Mouse (Mus musculus) embryonic facial prominence, embryonic 14.5 days (tissue): Measurements from ENCODE around the gene Gm20388. TPM values are rescaled to one million over a fixed set of nuclear protein-coding genes. Genes with fewer than 3 reads are reported as not detected.

Experiments
- ATAC-seq: fragments of 200-750 bp; cut with Nextera tagmentation; 2 replicates; pipeline ENCODE4 v1.8.0; 2017; ENCODE audit warnings: low read depth, moderate number of reproducible peaks, moderate TSS enrichment
- DNase-seq: peaks from one replicate; pipeline ENCODE4 v3.0.0-alpha.2; 2015; ENCODE audit warnings: low spot score
- H3K27ac ChIP-seq: fragments of 300-500 bp; sonication (generic); replicated peaks from 2 replicates; pipeline ENCODE4 v1.5.1; 2014; ENCODE audit warnings: low read depth, mild to moderate bottlenecking, low read length, moderate library complexity
- H3K27me3 ChIP-seq: fragments of 300-500 bp; sonication (generic); replicated peaks from 2 replicates; pipeline ENCODE4 v1.6.1; 2014; ENCODE audit warnings: low read length; ENCODE audit not compliant: control insufficient read depth, insufficient read depth
- H3K36me3 ChIP-seq: fragments of 300-500 bp; sonication (generic); 2 replicates; pipeline ENCODE4 v1.6.1; 2014; ENCODE audit warnings: low read length, mixed read lengths; ENCODE audit not compliant: control insufficient read depth, insufficient read depth
- H3K4me1 ChIP-seq: fragments of 300-500 bp; sonication (generic); 2 replicates; pipeline ENCODE4 v1.6.1; 2014; ENCODE audit warnings: antibody characterized with exemption, low read length; ENCODE audit not compliant: control insufficient read depth, insufficient read depth
- H3K4me2 ChIP-seq: fragments of 300-500 bp; sonication (generic); 2 replicates; pipeline ENCODE4 v1.6.1; 2014; ENCODE audit warnings: low read depth, mild to moderate bottlenecking, low read length, moderate library complexity, mixed read lengths
- H3K4me3 ChIP-seq: fragments of 300-500 bp; sonication (generic); 2 replicates; pipeline ENCODE4 v1.5.1; 2014; ENCODE audit warnings: low read depth, mild to moderate bottlenecking, low read length
- H3K9ac ChIP-seq: fragments of 300-500 bp; sonication (generic); 2 replicates; pipeline ENCODE4 v1.6.1; 2014; ENCODE audit warnings: low read depth, mild to moderate bottlenecking, low read length, moderate library complexity, mixed read lengths
- H3K9me3 ChIP-seq: fragments of 300-500 bp; sonication (generic); 2 replicates; pipeline ENCODE4 v1.6.1; 2016; ENCODE audit warnings: low read length; ENCODE audit not compliant: control insufficient read depth
- WGBS: fragments of 180-500 bp; shearing (Covaris S2); extraction: QIAGEN DNeasy Blood & Tissue Kit; methylation state at CpG from one replicate; pipeline ENCODE4 v1.1.7; 2014; 5-methylcytosine and 5-hydroxymethylcytosine counted together
- polyA plus RNA-seq: library from polyadenylated mRNA; unstranded; fragments of >200 nt; fragmentation: Nextera tagmentation; extraction: Ambion mirVana; gene quantifications from 2 replicates; pipeline ENCODE4 v1.2.1, GENCODE M21; 2014

Gene Gm20388
- polyA plus RNA-seq, 1 experiment from 2014 or later = not detected

DNA sequence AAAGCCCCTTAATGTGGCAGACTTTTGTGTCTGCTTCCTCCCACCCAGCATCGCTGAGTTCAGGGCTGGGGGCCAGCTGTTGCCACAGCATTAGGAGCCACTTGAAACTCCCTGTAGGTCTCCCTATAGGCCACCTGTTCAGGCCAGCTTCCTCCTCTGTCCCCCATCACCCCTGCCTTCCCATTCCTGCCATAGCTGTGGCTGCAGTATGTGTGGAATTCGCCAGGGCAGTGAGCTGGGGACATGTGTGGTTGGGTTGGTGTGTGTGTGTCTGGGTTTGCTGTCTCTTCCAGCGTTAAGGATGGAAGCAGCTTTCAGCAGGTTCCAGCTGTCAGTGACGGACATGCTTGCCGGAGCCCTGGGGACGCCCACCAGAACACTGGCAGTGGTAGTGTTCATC is 2125.7 kb downstream of the Gm20388 start:
- H3K4me1 ChIP-seq = no peaks in the 10 kb centered on the region; the same call in 1 of the 2 replicates
- no peak overlapping the region for H3K27ac ChIP-seq
- ATAC-seq = peak; percentile 79
- no peaks in the 10 kb centered on the region for H3K9me3 ChIP-seq
- peak; percentile 76 for DNase-seq
- no peaks in the 10 kb centered on the region for H3K36me3 ChIP-seq
- no peak overlapping the region for H3K9ac ChIP-seq
- no peak overlapping the region for H3K4me3 ChIP-seq
- no peak overlapping the region for H3K4me2 ChIP-seq
- 65% methylated on average over 6 of the region's 6 CpGs for WGBS
- no peaks in the 10 kb centered on the region for H3K27me3 ChIP-seq

DNA sequence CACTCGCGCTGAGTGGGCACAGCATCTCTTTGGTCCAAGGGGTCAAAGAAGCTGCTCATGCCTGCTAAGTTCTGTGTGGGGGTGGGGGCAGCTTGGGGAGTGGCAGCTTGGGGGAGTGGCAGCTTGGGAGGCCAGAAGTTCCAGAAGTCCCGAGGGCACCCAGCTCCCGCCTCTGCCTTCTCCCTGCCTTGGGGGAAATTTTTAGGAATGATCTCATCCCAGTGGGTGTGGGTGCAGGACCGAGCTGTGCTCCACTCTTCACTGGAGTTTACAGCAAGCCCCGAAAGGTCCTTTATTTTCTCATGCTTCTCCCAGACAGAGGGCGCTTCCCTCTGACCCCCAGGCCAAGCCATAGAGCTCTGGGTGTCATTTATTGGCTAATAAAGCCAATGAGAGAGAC is 2126.6 kb downstream of the Gm20388 start:
- no peak for ATAC-seq
- Histone ChIP-seq H3K4me3 (no peak overlapping the region), H3K27ac (no peak overlapping the region), H3K27me3 (no peaks in the 10 kb centered on the region), H3K4me1 (peaks cover 3% of the 10 kb centered on the region; the same call in 1 of the 2 replicates), H3K9me3 (no peaks in the 10 kb centered on the region), H3K9ac (no peak overlapping the region), H3K4me2 (no peak overlapping the region), H3K36me3 (no peaks in the 10 kb centered on the region)
- no peak for DNase-seq
- WGBS = 69% methylated on average over 7 of the region's 7 CpGs

DNA sequence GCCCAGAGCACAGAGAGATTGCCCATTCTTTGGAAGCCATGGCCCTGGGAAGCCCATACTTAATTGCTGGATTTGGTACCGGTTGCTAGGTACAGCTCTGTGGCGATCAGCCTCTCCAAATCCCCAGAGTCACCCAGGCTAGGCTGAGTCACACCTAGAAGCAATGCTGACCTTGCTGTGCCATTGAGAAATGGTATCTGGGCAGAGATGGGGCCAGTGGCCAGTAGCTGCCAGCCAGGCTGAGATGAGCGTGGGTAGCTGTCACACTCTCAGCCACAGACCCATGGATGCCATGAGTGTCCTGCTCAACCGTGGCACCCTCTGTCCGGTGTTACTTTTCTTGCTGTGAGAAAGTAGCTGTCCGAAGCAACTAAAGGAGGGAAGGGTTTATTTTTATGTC is 2127.4 kb downstream of the Gm20388 start:
- WGBS = 95% methylated on average over 6 of the region's 6 CpGs
- H3K4me3 ChIP-seq = no peak overlapping the region
- no peak overlapping the region for H3K27ac ChIP-seq
- H3K36me3 ChIP-seq = no peaks in the 10 kb centered on the region
- no peaks in the 10 kb centered on the region for H3K27me3 ChIP-seq
- DNase-seq (no peak), ATAC-seq (no peak)
- no peak overlapping the region for H3K4me2 ChIP-seq
- no peak overlapping the region for H3K9ac ChIP-seq
- no peaks in the 10 kb centered on the region for H3K9me3 ChIP-seq
- H3K4me1 ChIP-seq = peaks cover 4% of the 10 kb centered on the region; the same call in 1 of the 2 replicates

DNA sequence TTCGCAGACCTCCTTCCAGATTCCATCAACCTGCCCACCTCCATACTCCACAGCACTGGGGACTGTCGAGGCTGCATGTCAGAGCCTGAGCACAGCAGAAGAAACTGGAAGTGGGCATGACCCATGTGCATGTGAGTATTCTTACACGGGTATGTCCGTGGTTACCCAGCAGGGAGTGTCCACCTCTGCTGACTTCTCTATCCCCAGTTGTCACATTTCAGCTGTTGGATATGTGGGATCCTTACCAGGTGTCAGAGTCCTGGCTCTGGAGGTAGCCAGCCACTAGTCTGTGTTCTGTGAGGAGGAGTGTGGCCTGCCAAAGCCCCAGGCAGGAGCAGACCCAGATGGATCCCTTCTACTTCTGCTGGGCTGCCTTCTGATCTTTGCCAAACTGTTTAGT is 2128.8 kb downstream of the Gm20388 start:
- Histone ChIP-seq H3K27me3 (no peaks in the 10 kb centered on the region), H3K4me1 (peaks cover 11% of the 10 kb centered on the region)

DNA sequence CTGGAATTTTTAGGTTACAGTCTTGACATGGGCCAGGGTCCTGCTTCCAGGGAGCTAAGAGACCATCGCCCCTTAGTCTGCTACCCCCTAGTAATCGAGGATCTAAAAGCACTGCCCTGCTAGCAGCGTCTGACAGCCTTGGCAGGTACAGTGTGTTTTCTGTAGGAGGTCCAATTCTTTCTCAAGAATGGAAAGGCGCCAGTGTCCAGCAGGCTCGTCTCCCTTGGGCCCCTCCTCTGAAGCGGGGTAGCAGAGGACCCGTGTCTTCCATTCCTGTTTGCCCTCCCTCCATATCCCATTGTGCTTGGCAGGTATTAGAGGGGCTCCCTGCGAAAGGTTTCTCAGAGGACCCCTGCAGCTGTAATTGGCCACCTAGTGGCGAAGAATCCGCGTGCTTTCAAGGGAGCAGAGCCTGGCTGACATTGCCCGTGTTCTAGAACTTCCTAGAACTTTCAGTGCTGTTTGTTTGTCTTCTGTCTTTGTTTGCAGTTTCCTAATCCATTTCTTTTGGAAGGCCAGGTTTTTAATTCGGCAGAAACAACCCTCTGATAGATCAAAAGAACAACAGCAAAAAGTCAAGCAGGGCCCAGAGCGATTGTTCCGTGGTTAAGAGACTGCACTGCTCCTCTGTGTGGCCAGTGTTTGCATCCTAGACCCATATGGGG is 2136.7 kb downstream of the Gm20388 start:
- H3K27me3 ChIP-seq = no peaks in the 10 kb centered on the region
- 64% methylated on average over 15 of the region's 15 CpGs for WGBS
- DNase-seq = no peak
- ATAC-seq = no peak
- H3K27ac ChIP-seq = no peak overlapping the region
- H3K9ac ChIP-seq = no peak overlapping the region
- H3K36me3 ChIP-seq = no peaks in the 10 kb centered on the region
- no peak overlapping the region for H3K4me3 ChIP-seq
- no peaks in the 10 kb centered on the region for H3K9me3 ChIP-seq
- no peak overlapping the region for H3K4me2 ChIP-seq
- H3K4me1 ChIP-seq = peaks cover 18% of the 10 kb centered on the region

More for the DNA sequence above, 2128.8 kb downstream of the Gm20388 start:
- Histone ChIP-seq H3K9me3 (no peaks in the 10 kb centered on the region), H3K9ac (no peak overlapping the region), H3K4me2 (no peak overlapping the region), H3K36me3 (no peaks in the 10 kb centered on the region), H3K27ac (no peak overlapping the region), H3K4me3 (no peak overlapping the region)
- ATAC-seq = no peak
- DNase-seq = no peak
- 70% methylated on average over 4 of the region's 4 CpGs for WGBS

DNA sequence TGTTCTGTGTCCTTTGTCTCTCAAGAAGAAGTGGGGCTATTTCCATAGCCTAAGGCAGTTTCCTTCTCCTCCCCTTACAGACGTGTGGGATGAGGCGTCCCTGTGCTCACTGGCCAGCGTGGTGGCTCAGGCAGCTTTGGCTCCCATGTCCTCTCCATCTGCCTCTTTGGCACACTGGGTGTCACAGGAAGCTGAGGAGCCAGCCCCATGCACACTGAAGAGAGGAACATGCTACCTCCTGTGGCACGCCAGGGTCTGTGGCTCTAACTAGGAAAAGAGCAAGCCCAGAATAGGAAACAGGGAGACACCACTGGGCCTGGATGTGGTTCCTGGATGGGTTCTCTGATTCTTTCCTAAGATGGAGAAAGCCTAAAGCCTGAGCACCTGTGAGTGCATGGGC is 2138.6 kb downstream of the Gm20388 start:
- no peaks in the 10 kb centered on the region for H3K36me3 ChIP-seq
- peaks cover 10% of the 10 kb centered on the region for H3K4me1 ChIP-seq
- no peak overlapping the region for H3K27ac ChIP-seq
- no peak overlapping the region for H3K4me3 ChIP-seq
- H3K9me3 ChIP-seq = no peaks in the 10 kb centered on the region
- H3K9ac ChIP-seq = no peak overlapping the region
- 64% methylated on average over 4 of the region's 4 CpGs for WGBS
- no peak for ATAC-seq
- no peaks in the 10 kb centered on the region for H3K27me3 ChIP-seq
- DNase-seq = no peak
- no peak overlapping the region for H3K4me2 ChIP-seq

DNA sequence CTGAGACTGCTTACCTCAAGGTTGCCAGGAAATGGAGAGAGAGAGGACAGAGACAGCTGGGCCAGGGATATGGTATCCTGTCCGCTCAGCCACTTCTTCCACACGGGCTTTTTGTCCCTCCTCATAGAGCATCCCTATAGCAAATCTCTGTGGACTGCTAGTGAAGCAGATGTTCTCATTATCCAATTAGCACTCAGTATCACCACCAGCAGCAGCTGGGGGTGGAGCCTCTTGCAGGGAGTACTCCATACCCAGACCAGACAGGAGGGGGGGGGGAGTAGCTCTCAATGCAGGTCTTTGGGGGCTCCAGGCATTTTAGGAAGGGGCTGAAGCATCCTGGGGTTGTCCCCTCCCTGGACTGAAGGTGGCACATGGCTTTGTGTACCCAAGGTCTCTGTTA is 2139.3 kb downstream of the Gm20388 start:
- Histone ChIP-seq H3K4me1 (peaks cover 12% of the 10 kb centered on the region), H3K9ac (no peak overlapping the region), H3K4me3 (no peak overlapping the region), H3K9me3 (no peaks in the 10 kb centered on the region), H3K4me2 (no peak overlapping the region), H3K27me3 (no peaks in the 10 kb centered on the region), H3K36me3 (no peaks in the 10 kb centered on the region), H3K27ac (no peak overlapping the region)
- 62% methylated on average over 2 of the region's 2 CpGs for WGBS
- ATAC-seq (no peak), DNase-seq (no peak)

DNA sequence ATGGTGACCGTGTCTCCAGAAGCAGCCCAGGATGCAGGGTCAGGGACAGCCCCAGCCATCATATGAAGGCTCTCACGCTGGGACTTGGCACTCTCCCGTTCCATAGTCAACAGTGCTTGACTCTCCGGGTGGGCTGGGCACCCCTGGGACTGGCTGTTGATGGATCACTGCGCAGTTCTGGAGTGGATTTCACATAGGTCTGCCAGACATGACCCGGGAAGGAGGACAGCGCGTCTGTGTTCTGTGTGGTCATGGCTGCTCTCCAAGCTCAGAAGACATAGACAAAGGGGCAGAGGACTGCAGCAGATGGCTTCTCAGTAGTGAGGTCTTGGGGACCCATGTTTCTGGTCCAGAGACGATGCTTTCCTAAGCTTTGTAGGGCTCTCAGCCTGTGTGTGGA is 2140.0 kb downstream of the Gm20388 start:
- H3K27ac ChIP-seq = no peak overlapping the region
- ATAC-seq (no peak), DNase-seq (no peak)
- H3K36me3 ChIP-seq = no peaks in the 10 kb centered on the region
- no peak overlapping the region for H3K4me3 ChIP-seq
- H3K9ac ChIP-seq = no peak overlapping the region
- no peaks in the 10 kb centered on the region for H3K9me3 ChIP-seq
- H3K27me3 ChIP-seq = no peaks in the 10 kb centered on the region
- 85% methylated on average over 8 of the region's 9 CpGs for WGBS
- no peak overlapping the region for H3K4me2 ChIP-seq
- H3K4me1 ChIP-seq = peaks cover 18% of the 10 kb centered on the region

DNA sequence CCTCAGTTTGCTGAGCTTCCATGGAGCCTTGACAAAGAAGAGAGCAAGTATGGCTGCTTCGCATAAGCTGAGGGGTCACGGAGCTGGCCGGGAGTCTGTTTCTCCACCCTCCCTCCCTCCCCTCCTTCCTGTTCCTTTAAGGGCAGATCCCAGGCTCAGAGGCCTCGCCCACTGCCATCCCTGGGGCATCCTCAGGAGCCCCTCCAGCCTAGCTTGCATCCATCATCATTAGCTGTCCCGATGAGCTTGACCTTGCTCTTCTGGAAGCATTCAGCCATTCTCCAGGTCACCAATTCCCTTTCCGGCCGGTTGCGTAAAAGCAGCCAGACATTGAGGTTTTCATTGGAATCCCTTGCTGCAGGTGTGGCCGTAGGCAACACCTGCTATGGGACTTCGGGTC is 2144.7 kb downstream of the Gm20388 start:
- Histone ChIP-seq H3K4me2 (no peak overlapping the region), H3K4me3 (no peak overlapping the region), H3K36me3 (no peaks in the 10 kb centered on the region), H3K27ac (peak overlapping the region; percentile 56; the same call in 1 of the 2 replicates), H3K9me3 (no peaks in the 10 kb centered on the region), H3K4me1 (peaks cover 14% of the 10 kb centered on the region), H3K9ac (no peak overlapping the region), H3K27me3 (no peaks in the 10 kb centered on the region; the same call in 1 of the 2 replicates)
- no peak for ATAC-seq
- no peak for DNase-seq
- 40% methylated on average over 9 of the region's 10 CpGs for WGBS
